Mouse (Mus musculus) forebrain, postnatal 0 days (tissue): Measurements from ENCODE around the gene Rnf5. TPM values are rescaled to one million over a fixed set of nuclear protein-coding genes. Genes with fewer than 3 reads are reported as not detected.

Source experiments
- ATAC-seq: fragments of 200-750 bp; cut with Nextera tagmentation; 2 replicates; pipeline ENCODE4 v1.8.0; 2017; ENCODE audit warnings: mild to moderate bottlenecking, moderate library complexity
- DNase-seq: peaks from one replicate; pipeline ENCODE4 v3.0.0-alpha.2; 2015
- H3K27ac ChIP-seq: fragments of 300-500 bp; sonication (generic); 2 replicates; pipeline ENCODE4 v1.5.1; 2014; ENCODE audit warnings: low read depth, mild to moderate bottlenecking, antibody characterized with exemption, low read length, moderate library complexity, mixed read lengths
- H3K27me3 ChIP-seq: fragments of 300-500 bp; sonication (generic); 2 replicates; pipeline ENCODE4 v1.6.1; 2014; ENCODE audit warnings: mild to moderate bottlenecking, low read length, mixed read lengths; ENCODE audit not compliant: insufficient read depth
- H3K36me3 ChIP-seq: fragments of 300-500 bp; sonication (generic); 2 replicates; pipeline ENCODE4 v1.6.1; 2014; ENCODE audit warnings: mild to moderate bottlenecking, moderate library complexity; ENCODE audit not compliant: insufficient read depth
- H3K4me1 ChIP-seq: fragments of 300-500 bp; sonication (generic); 2 replicates; pipeline ENCODE4 v1.6.1; 2014; ENCODE audit warnings: antibody characterized with exemption; ENCODE audit not compliant: insufficient read depth
- H3K4me2 ChIP-seq: fragments of 300-500 bp; sonication (generic); 2 replicates; pipeline ENCODE4 v1.6.1; 2014; ENCODE audit warnings: low read depth, mild to moderate bottlenecking, moderate library complexity
- H3K4me3 ChIP-seq: fragments of 300-500 bp; sonication (generic); 2 replicates; pipeline ENCODE4 v1.5.1; 2014; ENCODE audit warnings: low read depth, low read length, mixed read lengths
- H3K9ac ChIP-seq: fragments of 300-500 bp; sonication (generic); 2 replicates; pipeline ENCODE4 v1.6.1; 2014; ENCODE audit warnings: mild to moderate bottlenecking
- H3K9me3 ChIP-seq: fragments of 300-500 bp; sonication (generic); 2 replicates; pipeline ENCODE4 v1.6.1; 2016; ENCODE audit warnings: low read length
- CTCF ChIP-seq: sonication (generic); IDR thresholded peaks from 2 replicates; pipeline ENCODE4 v1.5.1; 2016; ENCODE audit warnings: antibody characterized with exemption, control low read depth, low read depth
- WGBS: fragments of 180-500 bp; shearing (Covaris S2); extraction: QIAGEN DNeasy Blood & Tissue Kit; methylation state at CpG from one replicate; pipeline ENCODE4 v1.1.7; 2014; 5-methylcytosine and 5-hydroxymethylcytosine counted together
- polyA plus RNA-seq: library from polyadenylated mRNA; unstranded; fragments of >200 nt; fragmentation: Nextera tagmentation; extraction: Ambion mirVana; gene quantifications from 2 replicates; pipeline ENCODE4 v1.2.1, GENCODE M21; 2015
- total RNA-seq: library from RNA; depleted of rRNA; stranded (reverse); fragments of >200 nt; gene quantifications from 2 replicates; pipeline ENCODE4 v1.2.3, GENCODE M21; 2014

Rnf5 gene
- total and polyA plus RNA-seq, 2 experiments from 2014 or later: 45.3 to 252 TPM

GRCm38 (mm10) chr17:34567311-34567710, 36.2 kb downstream of the Rnf5 start:
- Histone ChIP-seq H3K27me3 (no peaks in the 10 kb centered on the region), H3K4me3 (no peak overlapping the region), H3K4me1 (no peaks in the 10 kb centered on the region), H3K36me3 (no peaks in the 10 kb centered on the region), H3K9me3 (no peaks in the 10 kb centered on the region), H3K9ac (no peak overlapping the region), H3K27ac (no peak overlapping the region), H3K4me2 (no peak overlapping the region)
- DNase-seq (no peak), ATAC-seq (no peak)
- WGBS: 68% methylated on average over 9 of the region's 9 CpGs
- no peak for TF ChIP-seq CTCF

GRCm38 (mm10) chr17:34564796-34565195, 38.7 kb downstream of the Rnf5 start:
- 0 out of 2 replicates have a peak overlapping the region, but pooled peaks have one; percentile 54 for H3K27ac ChIP-seq
- 66% methylated on average over 3 of the region's 3 CpGs for WGBS
- no peak overlapping the region for H3K4me3 ChIP-seq
- no peak overlapping the region for H3K9ac ChIP-seq
- H3K4me1 ChIP-seq: no peaks in the 10 kb centered on the region
- no peaks in the 10 kb centered on the region for H3K36me3 ChIP-seq
- DNase-seq (no peak), ATAC-seq (no peak)
- TF ChIP-seq CTCF: no peak
- H3K4me2 ChIP-seq: no peak overlapping the region
- H3K27me3 ChIP-seq: no peaks in the 10 kb centered on the region
- no peaks in the 10 kb centered on the region for H3K9me3 ChIP-seq

GRCm38 (mm10) chr17:34564003-34564421, 39.5 kb downstream of the Rnf5 start, which contains the start of gene Notch4:
TSS of gene Notch4 (plus strand) at chr17:34564268.
- DNase-seq: no peak
- Histone ChIP-seq H3K36me3 (no peaks in the 10 kb centered on the region), H3K9me3 (no peaks in the 10 kb centered on the region), H3K4me3 (no peak within 1 kb of the TSS), H3K27ac (peak within 1 kb of the TSS; percentile 54; the same call in 1 of the 2 replicates), H3K9ac (no peak within 1 kb of the TSS), H3K4me1 (no peaks in the 10 kb centered on the region), H3K27me3 (no peaks in the 10 kb centered on the region), H3K4me2 (no peak within 1 kb of the TSS)
- ATAC-seq: no peak
- WGBS: 18% methylated on average over 6 of the region's 6 CpGs
- no peak for TF ChIP-seq CTCF

- 82% methylated on average over 11 of the region's 11 CpGs for WGBS
- H3K4me2 ChIP-seq: no peak overlapping the region
Observed at GRCm38 (mm10) chr17:34563354-34563753, 40.1 kb downstream of the Rnf5 start.

GRCm38 (mm10) chr17:34562595-34562994, 40.9 kb downstream of the Rnf5 start:
- Histone ChIP-seq H3K36me3 (no peaks in the 10 kb centered on the region), H3K9ac (no peak overlapping the region), H3K4me1 (no peaks in the 10 kb centered on the region), H3K27me3 (no peaks in the 10 kb centered on the region), H3K9me3 (no peaks in the 10 kb centered on the region), H3K4me3 (no peak overlapping the region), H3K27ac (no peak overlapping the region), H3K4me2 (no peak overlapping the region)
- DNase-seq: no peak
- ATAC-seq: no peak
- 55% methylated on average over 3 of the region's 3 CpGs for WGBS
- TF ChIP-seq CTCF: no peak

More at GRCm38 (mm10) chr17:34563354-34563753, 40.1 kb downstream of the Rnf5 start:
- H3K4me1 ChIP-seq: no peaks in the 10 kb centered on the region
- no peak for DNase-seq
- ATAC-seq: no peak
- H3K27me3 ChIP-seq: no peaks in the 10 kb centered on the region
- no peaks in the 10 kb centered on the region for H3K36me3 ChIP-seq
- no peak overlapping the region for H3K27ac ChIP-seq
- H3K4me3 ChIP-seq: no peak overlapping the region
- TF ChIP-seq CTCF: no peak
- H3K9ac ChIP-seq: no peak overlapping the region
- H3K9me3 ChIP-seq: no peaks in the 10 kb centered on the region

GRCm38 (mm10) chr17:34561200-34561599, 42.3 kb downstream of the Rnf5 start:
- 33% methylated on average over 8 of the region's 8 CpGs for WGBS
- H3K4me1 ChIP-seq: no peaks in the 10 kb centered on the region
- ATAC-seq (no peak), DNase-seq (no peak)
- no peaks in the 10 kb centered on the region for H3K36me3 ChIP-seq
- H3K4me2 ChIP-seq: no peak overlapping the region
- no peak overlapping the region for H3K4me3 ChIP-seq
- H3K27ac ChIP-seq: no peak overlapping the region
- no peaks in the 10 kb centered on the region for H3K9me3 ChIP-seq
- no peak overlapping the region for H3K9ac ChIP-seq
- H3K27me3 ChIP-seq: no peaks in the 10 kb centered on the region
- no peak for TF ChIP-seq CTCF

- ATAC-seq: no peak
- TF ChIP-seq CTCF: no peak
- Histone ChIP-seq H3K4me2 (no peak overlapping the region), H3K9ac (no peak overlapping the region), H3K27ac (no peak overlapping the region), H3K27me3 (no peaks in the 10 kb centered on the region), H3K9me3 (no peaks in the 10 kb centered on the region), H3K4me3 (no peak overlapping the region), H3K4me1 (no peaks in the 10 kb centered on the region), H3K36me3 (no peaks in the 10 kb centered on the region)
- 92% methylated on average over 6 of the region's 6 CpGs for WGBS
- DNase-seq: no peak
Observed at GRCm38 (mm10) chr17:34560438-34560837, 43.1 kb downstream of the Rnf5 start.

- WGBS: 39% methylated on average over 15 of the region's 15 CpGs
- Histone ChIP-seq H3K27ac (no peak overlapping the region), H3K4me3 (no peak overlapping the region), H3K9me3 (no peaks in the 10 kb centered on the region), H3K9ac (no peak overlapping the region), H3K4me2 (no peak overlapping the region), H3K36me3 (no peaks in the 10 kb centered on the region), H3K27me3 (no peaks in the 10 kb centered on the region), H3K4me1 (no peaks in the 10 kb centered on the region)
- DNase-seq (no peak), ATAC-seq (no peak)
- TF ChIP-seq CTCF: no peak
Observed at GRCm38 (mm10) chr17:34559895-34560294, 43.6 kb downstream of the Rnf5 start.
